ENCODE assay signal across 10 mouse cellular contexts in genomic region chr9:61509591-61510191, GRCm38 (mm10).
DNase-seq lines count a peak whose midpoint lies in the region; ATAC-seq lines count a peak whose summit lies in the region.
"Had no signal": no experiment of that assay in that cellular context is flagged by ENCODE, and none has a peak within 500 bp of the region (broad histone marks: within the 10 kb centered on the region; RNA-seq: fewer than 3 reads in every experiment).

No protein-coding gene starts in this region.

- no peak overlapping the region for H3K4me3 ChIP-seq in heart, embryonic 12.5 days
- no peak overlapping the region for H3K4me3 ChIP-seq in embryonic facial prominence, embryonic 15.5 days (replicated peaks)
- peak overlapping the region; percentile 3; the same call in 1 of the 2 replicates for H3K4me3 ChIP-seq in limb, embryonic 13.5 days
- no peak overlapping the region for H3K4me3 ChIP-seq in stomach, embryonic 15.5 days (replicated peaks)

- no peak for DNase-seq in heart, adult 11 months
- DNase-seq in cerebellum, postnatal 36 days: no peak
- no peak for DNase-seq in right cerebral cortex, postnatal 36 days (ENCODE audit: low spot score in 2 of 2)
- DNase-seq in urinary bladder, postnatal 25 days (ENCODE audit: low spot score): no peak
- DNase-seq: lung, adult 18-20 months; right cerebral cortex, adult 18-20 months had no signal

- H3K27ac ChIP-seq in heart, embryonic 12.5 days (ENCODE audit: poor library complexity, severe bottlenecking): no peak overlapping the region
- H3K27ac ChIP-seq in embryonic facial prominence, embryonic 15.5 days (replicated peaks): 0 out of 2 replicates have a peak overlapping the region, but pooled peaks have one; percentile 12
- H3K27ac ChIP-seq in limb, embryonic 13.5 days: no peak overlapping the region
- H3K27ac ChIP-seq in stomach, embryonic 15.5 days: no peak overlapping the region

- H3K9ac ChIP-seq in heart, embryonic 12.5 days: no peak overlapping the region
- no peak overlapping the region for H3K9ac ChIP-seq in embryonic facial prominence, embryonic 15.5 days
- H3K9ac ChIP-seq in limb, embryonic 13.5 days: no peak overlapping the region
- H3K9ac ChIP-seq in stomach, embryonic 15.5 days: no peak overlapping the region

- H3K4me2 ChIP-seq in heart, embryonic 12.5 days: peak overlapping the region; percentile 10; the same call in 1 of the 2 replicates
- peak overlapping the region; percentile 33 for H3K4me2 ChIP-seq in embryonic facial prominence, embryonic 15.5 days (replicated peaks)
- peak overlapping the region; percentile 47 for H3K4me2 ChIP-seq in limb, embryonic 13.5 days (replicated peaks)
- 0 out of 2 replicates have a peak overlapping the region, but pooled peaks have one; percentile 6 for H3K4me2 ChIP-seq in stomach, embryonic 15.5 days

- no peak for ATAC-seq in heart, embryonic 12.5 days (ENCODE audit: insufficient number of reproducible peaks, low FRiP score)
- no peak for ATAC-seq in embryonic facial prominence, embryonic 15.5 days (ENCODE audit: insufficient number of reproducible peaks, low FRiP score, low TSS enrichment, low read depth)
- peak; percentile 48 for ATAC-seq in limb, embryonic 13.5 days (ENCODE audit: low FRiP score, low read depth)
- no peak for ATAC-seq in stomach, embryonic 15.5 days (ENCODE audit: insufficient read depth, low FRiP score, low read depth)

- no peaks in the 10 kb centered on the region for H3K9me3 ChIP-seq in heart, embryonic 12.5 days (replicated peaks)
- no peaks in the 10 kb centered on the region for H3K9me3 ChIP-seq in embryonic facial prominence, embryonic 15.5 days (replicated peaks)
- H3K9me3 ChIP-seq in limb, embryonic 13.5 days: no peaks in the 10 kb centered on the region
- H3K9me3 ChIP-seq in stomach, embryonic 15.5 days: no peaks in the 10 kb centered on the region

- H3K4me1 ChIP-seq in heart, embryonic 12.5 days (replicated peaks): peaks cover 7% of the 10 kb centered on the region; the same call in 1 of the 2 replicates
- H3K4me1 ChIP-seq in embryonic facial prominence, embryonic 15.5 days: peaks cover 14% of the 10 kb centered on the region
- peaks cover 24% of the 10 kb centered on the region for H3K4me1 ChIP-seq in limb, embryonic 13.5 days
- peaks cover 4% of the 10 kb centered on the region; the same call in 1 of the 2 replicates for H3K4me1 ChIP-seq in stomach, embryonic 15.5 days

- no peaks in the 10 kb centered on the region for H3K36me3 ChIP-seq in heart, embryonic 12.5 days
- H3K36me3 ChIP-seq in embryonic facial prominence, embryonic 15.5 days: no peaks in the 10 kb centered on the region
- H3K36me3 ChIP-seq in limb, embryonic 13.5 days: no peaks in the 10 kb centered on the region
- no peaks in the 10 kb centered on the region for H3K36me3 ChIP-seq in stomach, embryonic 15.5 days

- peaks cover 53% of the 10 kb centered on the region for H3K27me3 ChIP-seq in heart, embryonic 12.5 days (replicated peaks)
- H3K27me3 ChIP-seq in embryonic facial prominence, embryonic 15.5 days: peaks cover 22% of the 10 kb centered on the region
- H3K27me3 ChIP-seq in limb, embryonic 13.5 days: peaks cover 20% of the 10 kb centered on the region
- H3K27me3 ChIP-seq in stomach, embryonic 15.5 days (replicated peaks): peaks cover 23% of the 10 kb centered on the region

- 17% methylated on average over 26 of the region's 26 CpGs for WGBS in heart, embryonic 12.5 days
- WGBS in embryonic facial prominence, embryonic 15.5 days: 12% methylated on average over 26 of the region's 26 CpGs
- WGBS in limb, embryonic 13.5 days: 7% methylated on average over 26 of the region's 26 CpGs
- 17% methylated on average over 26 of the region's 26 CpGs for WGBS in stomach, embryonic 15.5 days
